Mouse (Mus musculus) retina, postnatal 1 day (tissue): Measurements from ENCODE around the gene Cdc20b.

ENCODE experiments used
- DNase-seq: peaks from one replicate; pipeline ENCODE4 v3.0.0-alpha.2; 2012

Gene Cdc20b

DNA sequence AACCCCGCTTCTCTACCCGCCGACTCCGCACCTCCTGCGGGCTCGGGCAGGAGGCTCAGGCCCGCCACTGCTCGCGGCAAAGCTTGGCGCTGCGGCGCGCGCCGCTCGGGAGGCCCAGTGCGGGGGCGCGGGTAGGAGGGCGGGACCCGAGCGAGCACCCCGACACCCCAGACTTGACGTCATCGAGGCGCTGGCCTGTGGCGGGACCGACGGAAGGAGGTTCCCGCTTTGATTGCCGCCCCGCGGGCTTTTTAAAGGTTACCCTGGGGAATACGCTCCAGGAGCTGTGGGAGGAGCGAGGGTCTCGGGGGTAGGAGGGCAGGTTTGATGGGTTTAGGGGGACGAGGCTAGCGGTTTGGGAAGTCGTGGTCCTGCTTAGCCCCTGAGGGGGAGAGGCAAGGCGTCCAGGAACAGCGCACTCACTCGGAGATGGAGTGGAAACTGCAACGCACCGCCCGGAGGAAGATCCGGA lies at the start of gene Cdc20b:
Gene Cdc20b, plus strand, starts transcription at position 162 of the 472 bp plus-strand sequence.
- DNase-seq, result peak; percentile 76

DNA sequence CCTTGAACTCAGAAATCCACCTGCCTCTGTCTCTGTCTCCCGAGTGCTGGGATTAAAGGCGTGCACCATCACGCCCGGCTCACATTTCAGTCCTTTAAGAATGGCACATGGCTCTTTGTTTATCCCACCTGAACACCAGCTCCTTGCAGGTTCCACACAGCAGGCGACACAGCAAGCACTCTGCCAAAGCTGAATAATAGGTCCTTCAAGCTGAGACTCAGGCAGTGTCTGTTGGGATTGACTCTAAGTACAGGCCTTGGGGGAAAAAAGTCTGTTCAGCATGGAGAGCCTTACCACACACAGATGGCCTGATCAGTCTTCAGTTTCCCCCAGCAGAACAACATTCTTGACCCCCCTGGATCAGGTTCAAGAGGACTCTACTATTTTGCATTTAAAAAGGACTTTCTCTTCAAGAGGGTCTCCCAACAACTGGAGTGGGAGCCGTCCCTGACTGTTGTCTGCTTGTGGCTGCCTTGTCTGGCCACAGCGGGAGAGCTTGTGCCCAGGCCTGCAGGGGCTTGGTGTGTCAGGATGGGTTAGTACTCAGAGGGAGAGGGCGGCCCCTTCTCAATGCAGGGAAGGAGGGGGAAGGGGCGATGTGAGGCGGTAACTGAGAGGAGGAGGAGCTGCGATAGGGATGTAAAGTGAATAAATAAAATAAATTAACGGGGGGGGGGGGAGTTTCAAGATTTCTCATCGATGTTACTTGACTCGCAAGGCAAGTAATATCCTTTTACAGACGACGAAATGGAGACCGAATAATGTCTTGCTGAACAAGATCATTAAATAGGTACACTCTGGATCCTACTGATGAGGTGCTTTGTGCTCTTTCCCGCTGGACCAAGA lies 49.1 kb upstream of the Cdc20b start:
- DNase-seq, result peak; percentile 76

DNA sequence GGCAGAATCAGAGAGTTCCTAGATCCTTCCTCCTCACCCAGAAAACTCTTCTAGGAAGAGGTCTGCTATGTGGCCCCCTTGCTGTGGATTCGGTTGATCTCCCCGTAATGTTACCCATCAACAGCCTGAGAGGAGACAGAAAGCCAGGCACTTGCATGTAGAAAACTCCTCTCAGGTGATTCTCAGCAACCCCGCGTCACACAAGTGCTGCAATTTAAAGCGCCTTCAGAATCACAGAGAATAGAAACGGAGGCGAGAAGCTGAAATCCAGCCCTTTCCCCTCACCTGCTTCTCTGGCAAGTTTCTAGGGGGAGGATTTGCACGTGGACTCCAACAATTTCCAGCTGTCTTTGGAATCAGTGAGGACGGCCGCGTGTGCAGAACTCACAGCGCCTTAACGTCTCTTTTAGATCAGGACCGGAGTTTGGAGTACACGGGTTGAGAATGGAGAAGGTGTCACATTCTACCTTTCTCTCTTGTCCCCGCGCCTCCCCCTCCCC lies 48.4 kb upstream of the Cdc20b start:
- peak; percentile 22 for DNase-seq

DNA sequence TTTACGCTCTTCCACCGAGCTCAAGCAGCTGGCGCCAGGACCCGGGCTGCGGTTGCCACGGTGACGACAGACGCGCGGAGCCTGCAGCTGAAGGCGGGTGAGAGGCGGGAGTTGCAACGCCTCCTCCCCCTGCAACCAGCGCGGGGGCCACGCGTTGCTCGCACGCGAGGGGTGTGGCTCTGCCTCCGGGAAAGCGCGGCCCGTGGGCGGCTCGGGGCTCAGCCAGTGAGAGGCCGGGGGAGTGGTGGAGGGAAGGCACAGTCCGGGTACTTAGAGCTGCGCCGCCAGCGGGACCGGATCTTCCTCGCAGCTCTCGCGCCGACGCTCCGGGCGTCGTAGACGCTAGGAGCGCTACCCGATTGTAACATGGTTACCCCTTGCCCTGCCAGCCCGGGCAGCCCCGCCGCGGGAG lies 47.4 kb upstream of the Cdc20b start, which contains the start of gene Ccno:
Gene Ccno, plus strand, starts transcription at position 271 of the 412 bp plus-strand sequence.
- DNase-seq, result peak; percentile 98

DNA sequence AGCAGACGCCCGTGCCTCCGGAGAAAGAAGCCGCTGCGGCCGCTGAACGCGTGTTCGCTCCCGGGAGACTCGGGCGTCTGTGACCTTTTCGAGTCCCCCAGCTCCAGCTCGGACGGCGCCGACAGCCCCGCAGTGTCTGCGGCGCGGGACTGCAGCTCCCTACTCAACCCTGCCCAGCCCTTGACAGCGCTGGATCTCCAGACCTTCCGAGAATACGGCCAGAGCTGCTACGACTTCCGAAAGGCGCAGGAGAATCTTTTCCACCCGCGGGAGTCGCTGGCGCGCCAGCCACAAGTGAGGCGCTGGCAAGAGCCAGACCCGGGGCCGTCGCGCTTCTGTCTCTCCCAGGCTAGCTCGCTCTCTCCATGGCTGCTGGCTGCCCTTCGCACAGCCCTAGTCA lies 46.9 kb upstream of the Cdc20b start:
- no peak for DNase-seq

DNA sequence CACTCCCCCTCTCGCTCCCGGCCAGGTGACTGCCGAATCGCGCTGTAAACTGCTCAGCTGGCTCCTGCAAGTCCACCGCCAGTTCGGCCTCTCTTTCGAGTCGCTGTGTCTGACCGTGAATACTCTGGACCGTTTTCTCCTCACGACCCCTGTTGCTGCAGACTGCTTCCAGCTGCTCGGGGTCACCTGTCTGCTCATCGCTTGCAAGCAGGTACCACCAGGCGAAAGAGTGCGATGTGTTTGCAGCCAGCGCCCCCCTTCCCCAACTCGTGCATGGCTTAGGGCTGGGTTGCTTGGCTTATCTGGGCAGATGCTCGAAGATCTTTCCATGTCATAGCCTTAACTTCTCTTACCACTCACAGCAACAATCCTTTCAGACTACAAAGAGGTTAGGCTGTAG lies 46.0 kb upstream of the Cdc20b start:
- peak; percentile 31 for DNase-seq

DNA sequence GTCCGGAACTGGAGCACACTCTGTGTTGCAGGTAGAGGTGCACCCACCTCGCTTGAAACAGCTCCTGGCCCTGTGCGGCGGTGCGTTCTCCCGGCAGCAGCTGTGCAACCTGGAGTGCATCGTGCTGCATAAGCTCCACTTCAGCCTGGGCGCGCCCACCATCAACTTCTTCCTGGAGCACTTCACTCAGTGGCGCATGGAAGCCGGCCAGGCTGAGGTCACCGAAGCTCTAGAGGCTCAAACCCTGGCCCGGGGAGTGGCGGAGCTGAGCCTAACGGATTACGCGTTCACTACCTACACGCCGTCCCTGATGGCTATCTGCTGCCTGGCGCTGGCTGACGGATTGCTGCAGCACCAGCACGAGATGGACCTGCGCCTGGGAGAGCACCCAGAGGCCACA lies 45.4 kb upstream of the Cdc20b start:
- DNase-seq, result peak; percentile 56

GRCm38 (mm10) chr13:112990346-112990745 lies 44.6 kb upstream of the Cdc20b start:
- peak; percentile 13 for DNase-seq

- peak; percentile 66 for DNase-seq
Measured at GRCm38 (mm10) chr13:112993531-112994152, 41.3 kb upstream of the Cdc20b start, which contains the start of gene Mcidas. Mcidas (plus strand) TSS chr13:112993845.

- peak; percentile 75 for DNase-seq
Measured at GRCm38 (mm10) chr13:112994191-112994590, 40.7 kb upstream of the Cdc20b start.

DNA sequence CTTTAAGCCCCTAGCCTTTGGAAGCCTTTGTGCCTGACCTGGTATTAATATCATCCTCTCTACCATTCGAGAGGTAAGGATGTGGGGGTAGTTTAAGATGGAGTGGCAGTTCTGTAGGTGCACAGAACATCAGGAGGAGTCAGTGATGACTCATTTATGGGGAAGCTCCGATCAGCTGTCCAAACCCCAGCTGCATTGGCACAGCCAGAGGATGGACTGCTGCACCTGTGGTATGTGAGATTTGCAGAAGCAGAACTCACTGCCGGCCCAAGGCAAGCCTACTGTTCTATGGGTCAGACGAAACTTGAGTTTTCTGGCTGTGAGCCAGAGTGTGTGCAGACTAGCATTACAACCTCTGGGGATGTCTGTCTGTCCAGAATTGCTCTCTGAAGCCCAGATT lies 38.5 kb upstream of the Cdc20b start:
- no peak for DNase-seq

DNA sequence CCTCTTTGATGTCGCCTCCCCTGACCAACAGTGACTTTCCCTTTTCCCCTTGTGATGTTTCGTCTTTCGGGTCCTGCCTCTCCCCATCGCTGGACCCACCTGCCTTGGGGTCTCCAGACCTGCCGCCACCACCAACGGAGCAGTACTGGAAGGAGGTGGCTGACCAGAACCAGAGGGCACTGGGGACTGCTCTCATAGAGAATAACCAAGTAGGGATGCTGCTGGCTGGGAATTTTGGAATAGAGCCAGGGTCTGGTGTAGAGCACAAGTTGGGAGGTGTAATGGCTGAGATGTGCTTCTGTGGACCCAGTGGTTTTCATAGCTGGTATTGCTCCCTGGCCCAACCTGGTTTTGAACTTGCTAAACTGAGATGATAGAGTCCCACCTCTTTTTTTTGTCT lies 37.5 kb upstream of the Cdc20b start:
- no peak for DNase-seq

DNA sequence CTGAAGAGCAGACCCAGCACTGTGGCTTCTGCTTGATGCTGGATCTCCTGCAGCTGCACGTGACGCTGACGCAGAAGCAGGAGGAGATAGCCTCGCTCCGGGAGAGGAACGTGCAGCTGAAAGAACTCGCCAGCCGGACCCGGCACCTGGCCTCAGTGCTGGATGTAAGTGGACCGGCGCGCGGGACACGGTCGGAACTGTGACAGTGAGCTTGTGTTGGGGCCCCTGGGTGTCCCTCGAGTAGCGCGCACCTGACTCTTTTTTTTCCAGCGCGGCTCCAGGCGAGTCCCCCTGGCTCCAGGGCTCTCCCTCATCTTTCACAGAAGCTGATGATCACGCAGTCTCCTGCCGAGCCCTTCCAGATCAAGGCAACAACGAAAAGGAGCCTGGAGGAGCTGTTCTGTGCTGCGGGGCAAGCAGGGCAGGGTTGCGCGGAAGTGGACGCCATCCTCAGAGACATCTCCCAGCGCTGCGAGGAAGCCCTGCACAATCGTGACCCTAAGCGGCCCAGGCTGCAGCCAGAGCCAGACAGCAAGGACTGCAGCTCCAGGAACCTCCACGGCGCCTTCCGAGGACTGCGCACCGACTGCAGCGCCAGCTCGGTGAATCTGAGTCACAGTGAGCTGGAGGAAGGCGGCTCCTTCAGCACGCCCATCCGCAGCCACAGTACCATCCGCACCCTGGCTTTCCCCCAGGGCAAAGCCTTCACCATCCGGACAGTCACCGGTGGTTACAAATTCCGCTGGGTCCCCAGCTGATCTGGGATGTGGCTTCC lies 36.3 kb upstream of the Cdc20b start:
- peak; percentile 57 for DNase-seq

DNA sequence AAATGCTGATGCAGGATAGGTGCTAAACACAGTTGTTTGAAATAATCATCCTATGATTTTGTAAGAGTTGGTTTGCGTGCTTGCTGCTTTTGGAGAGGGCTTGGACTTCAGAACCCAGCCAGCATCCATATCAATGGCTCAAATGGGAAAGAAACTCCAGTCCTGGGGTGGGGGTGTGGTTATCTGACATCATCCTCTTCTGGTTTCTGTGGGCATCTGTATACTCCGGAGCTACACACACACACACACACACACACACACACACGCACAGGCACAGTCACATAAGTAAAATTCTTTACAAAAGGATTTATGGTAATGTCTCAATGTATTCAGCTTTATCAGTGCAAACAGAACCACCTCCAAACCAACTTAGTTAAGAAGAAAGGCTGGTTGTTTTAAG lies 34.8 kb upstream of the Cdc20b start:
- no peak for DNase-seq

GRCm38 (mm10) chr13:113000576-113001318 lies 34.2 kb upstream of the Cdc20b start:
- DNase-seq, result no peak

GRCm38 (mm10) chr13:113012683-113013082 lies 22.2 kb upstream of the Cdc20b start:
- peak; percentile 68 for DNase-seq

- peak; percentile 24 for DNase-seq
Measured at GRCm38 (mm10) chr13:113013174-113013953, 21.5 kb upstream of the Cdc20b start.

DNA sequence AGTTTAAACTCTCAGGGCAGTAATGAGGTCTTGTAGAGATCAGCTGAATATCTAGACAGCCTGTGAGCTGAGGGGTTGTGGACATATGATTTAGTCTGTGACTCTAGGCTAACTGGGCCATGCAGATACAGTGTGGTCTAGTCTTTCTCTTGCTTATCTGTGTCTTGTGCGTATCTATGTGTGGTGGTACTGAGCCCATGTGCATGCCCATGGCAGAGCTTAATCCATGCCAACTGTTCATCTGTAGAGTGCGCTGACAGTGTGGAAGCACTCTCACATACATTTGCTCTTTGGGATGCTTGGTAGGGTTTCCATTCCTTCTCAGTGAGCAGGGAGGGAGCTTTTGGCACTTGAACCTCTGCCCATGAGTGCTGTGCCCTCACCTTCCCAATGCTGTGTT lies 13.4 kb upstream of the Cdc20b start:
- no peak for DNase-seq

DNA sequence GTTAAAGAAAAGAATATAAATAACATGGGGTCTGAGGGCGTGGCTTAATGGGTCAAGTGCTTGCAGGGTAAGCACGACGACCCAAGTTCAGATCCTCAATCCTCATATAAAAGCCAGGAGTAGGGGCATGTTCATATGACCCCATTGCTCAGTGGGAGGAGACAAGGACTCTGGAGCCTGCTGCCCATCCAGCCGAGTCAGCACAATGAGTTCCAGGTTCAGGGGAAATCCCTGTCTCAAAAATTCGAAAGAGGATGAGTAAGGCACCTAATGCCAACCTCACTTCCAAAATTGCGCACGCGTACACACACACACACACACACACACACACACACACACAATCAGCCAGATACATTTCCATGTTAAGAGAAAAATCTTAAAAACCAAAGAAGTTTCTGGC lies 12.4 kb upstream of the Cdc20b start:
- DNase-seq, result no peak

GRCm38 (mm10) chr13:113023274-113024143 lies 11.4 kb upstream of the Cdc20b start:
- DNase-seq, result no peak
